Mouse (Mus musculus) lung, embryonic 15.5 days (tissue): Measurements from ENCODE around the gene Fkbp5. TPM values are rescaled to one million over a fixed set of nuclear protein-coding genes. Genes with fewer than 3 reads are reported as not detected.

Experiments used
- ATAC-seq: fragments of 200-750 bp; cut with Nextera tagmentation; 2 replicates; pipeline ENCODE4 v1.8.0; 2017; ENCODE audit warnings: moderate number of reproducible peaks, borderline replicate concordance; ENCODE audit not compliant: low FRiP score, low TSS enrichment; ENCODE audit errors: extremely low read depth
- H3K27ac ChIP-seq: fragments of 300-500 bp; sonication (generic); 2 replicates; pipeline ENCODE4 v1.5.1; 2015; ENCODE audit warnings: moderate library complexity, mild to moderate bottlenecking, inconsistent platforms
- H3K27me3 ChIP-seq: fragments of 300-500 bp; sonication (generic); 2 replicates; pipeline ENCODE4 v1.6.1; 2015; ENCODE audit warnings: inconsistent platforms
- H3K36me3 ChIP-seq: fragments of 300-500 bp; sonication (generic); 2 replicates; pipeline ENCODE4 v1.6.1; 2015; ENCODE audit warnings: inconsistent platforms
- H3K4me1 ChIP-seq: fragments of 300-500 bp; sonication (generic); 2 replicates; pipeline ENCODE4 v1.6.1; 2015; ENCODE audit warnings: inconsistent platforms
- H3K4me2 ChIP-seq: fragments of 300-500 bp; sonication (generic); 2 replicates; pipeline ENCODE4 v1.6.1; 2015; ENCODE audit warnings: inconsistent platforms, mild to moderate bottlenecking, moderate library complexity
- H3K4me3 ChIP-seq: fragments of 300-500 bp; sonication (generic); 2 replicates; pipeline ENCODE4 v1.5.1; 2015; ENCODE audit warnings: mild to moderate bottlenecking, inconsistent platforms
- H3K9ac ChIP-seq: fragments of 300-500 bp; sonication (generic); 2 replicates; pipeline ENCODE4 v1.6.1; 2015; ENCODE audit warnings: inconsistent platforms
- H3K9me3 ChIP-seq: fragments of 300-500 bp; sonication (generic); 2 replicates; pipeline ENCODE4 v1.6.1; 2016; ENCODE audit warnings: inconsistent platforms
- WGBS: fragments of 180-500 bp; shearing (Covaris S2); methylation state at CpG from one replicate; pipeline ENCODE4 v1.1.7; 2015; 5-methylcytosine and 5-hydroxymethylcytosine counted together
- polyA plus RNA-seq: library from polyadenylated mRNA; unstranded; fragments of >200 nt; fragmentation: Nextera tagmentation; extraction: Ambion mirVana; gene quantifications from 2 replicates; pipeline ENCODE4 v1.2.1, GENCODE M21; 2015

The Fkbp5 gene
- polyA plus RNA-seq, 1 experiment from 2014 or later: 35.1 TPM

- Histone ChIP-seq H3K36me3 (no peaks in the 10 kb centered on the region), H3K27me3 (no peaks in the 10 kb centered on the region), H3K9me3 (no peaks in the 10 kb centered on the region), H3K4me3 (no peak overlapping the region), H3K27ac (no peak overlapping the region), H3K9ac (no peak overlapping the region), H3K4me1 (peaks cover 63% of the 10 kb centered on the region), H3K4me2 (no peak overlapping the region)
- ATAC-seq: no peak
- 22% methylated on average over 1 of the region's 1 CpGs for WGBS
Observed at GRCm38 (mm10) chr17:28513337-28513736, 4.0 kb downstream of the Fkbp5 start.

DNA sequence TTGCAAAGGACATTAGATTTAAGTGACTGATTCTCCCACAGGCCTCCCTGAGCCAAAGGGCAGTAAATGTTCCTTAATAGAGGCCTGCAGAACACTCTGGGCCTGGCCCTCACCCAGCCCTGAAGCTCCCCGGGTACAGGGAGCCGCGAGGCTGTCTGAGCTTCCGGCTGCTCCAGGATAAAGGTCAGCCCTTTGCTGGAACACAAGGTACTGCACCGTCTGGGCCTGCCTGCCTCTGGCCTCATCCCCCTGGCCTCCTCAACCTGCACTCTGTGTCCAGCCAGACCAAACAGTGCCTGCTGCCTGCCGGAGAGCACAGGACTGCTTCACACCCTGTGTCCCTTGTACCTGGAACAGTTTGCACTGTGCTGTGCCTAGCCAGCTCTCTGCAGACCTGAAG is 4.6 kb downstream of the Fkbp5 start:
- no peaks in the 10 kb centered on the region for H3K36me3 ChIP-seq
- no peak overlapping the region for H3K9ac ChIP-seq
- H3K27me3 ChIP-seq: no peaks in the 10 kb centered on the region
- H3K4me2 ChIP-seq: no peak overlapping the region
- WGBS: 29% methylated on average over 6 of the region's 6 CpGs
- no peaks in the 10 kb centered on the region for H3K9me3 ChIP-seq
- no peak overlapping the region for H3K4me3 ChIP-seq
- H3K27ac ChIP-seq: 0 out of 2 replicates have a peak overlapping the region, but pooled peaks have one; percentile 0
- no peak for ATAC-seq
- H3K4me1 ChIP-seq: peaks cover 60% of the 10 kb centered on the region

GRCm38 (mm10) chr17:28511616-28512541 is 5.4 kb downstream of the Fkbp5 start:
- no peaks in the 10 kb centered on the region for H3K36me3 ChIP-seq
- 25% methylated on average over 9 of the region's 9 CpGs for WGBS
- no peak overlapping the region for H3K4me2 ChIP-seq
- no peak overlapping the region for H3K9ac ChIP-seq
- H3K9me3 ChIP-seq: no peaks in the 10 kb centered on the region
- 0 out of 2 replicates have a peak overlapping the region, but pooled peaks have one; percentile 0 for H3K27ac ChIP-seq
- no peak overlapping the region for H3K4me3 ChIP-seq
- peaks cover 60% of the 10 kb centered on the region for H3K4me1 ChIP-seq
- no peak for ATAC-seq
- H3K27me3 ChIP-seq: no peaks in the 10 kb centered on the region

GRCm38 (mm10) chr17:28510445-28511342 is 6.6 kb downstream of the Fkbp5 start:
- Histone ChIP-seq H3K9me3 (no peaks in the 10 kb centered on the region), H3K27ac (no peak overlapping the region), H3K4me1 (peaks cover 50% of the 10 kb centered on the region), H3K36me3 (no peaks in the 10 kb centered on the region), H3K4me2 (peak overlapping the region; percentile 50), H3K9ac (peak overlapping the region; percentile 34), H3K4me3 (0 out of 2 replicates have a peak overlapping the region, but pooled peaks have one; percentile 12), H3K27me3 (no peaks in the 10 kb centered on the region)
- 7% methylated on average over 26 of the region's 28 CpGs for WGBS
- ATAC-seq: no peak

GRCm38 (mm10) chr17:28507496-28507895 is 9.8 kb downstream of the Fkbp5 start:
- Histone ChIP-seq H3K4me1 (peaks cover 35% of the 10 kb centered on the region), H3K27me3 (no peaks in the 10 kb centered on the region), H3K9me3 (no peaks in the 10 kb centered on the region), H3K27ac (no peak overlapping the region), H3K9ac (no peak overlapping the region), H3K4me2 (no peak overlapping the region), H3K4me3 (no peak overlapping the region), H3K36me3 (no peaks in the 10 kb centered on the region)
- no peak for ATAC-seq
- 22% methylated on average over 5 of the region's 5 CpGs for WGBS

- H3K9ac ChIP-seq: no peak overlapping the region
- H3K36me3 ChIP-seq: no peaks in the 10 kb centered on the region
- H3K27me3 ChIP-seq: no peaks in the 10 kb centered on the region
- 25% methylated on average over 5 of the region's 5 CpGs for WGBS
- no peaks in the 10 kb centered on the region for H3K9me3 ChIP-seq
- no peak overlapping the region for H3K27ac ChIP-seq
- no peak overlapping the region for H3K4me3 ChIP-seq
- peaks cover 29% of the 10 kb centered on the region for H3K4me1 ChIP-seq
- H3K4me2 ChIP-seq: no peak overlapping the region
- no peak for ATAC-seq
Observed at GRCm38 (mm10) chr17:28506895-28507294, 10.4 kb downstream of the Fkbp5 start.

GRCm38 (mm10) chr17:28505591-28505990 is 11.7 kb downstream of the Fkbp5 start:
- Histone ChIP-seq H3K9me3 (no peaks in the 10 kb centered on the region), H3K27me3 (no peaks in the 10 kb centered on the region), H3K4me1 (peaks cover 19% of the 10 kb centered on the region), H3K27ac (no peak overlapping the region), H3K36me3 (no peaks in the 10 kb centered on the region), H3K9ac (no peak overlapping the region), H3K4me2 (no peak overlapping the region), H3K4me3 (no peak overlapping the region)
- no peak for ATAC-seq
- WGBS: 83% methylated on average over 4 of the region's 4 CpGs

- H3K4me1 ChIP-seq: peaks cover 12% of the 10 kb centered on the region
- 62% methylated on average over 6 of the region's 6 CpGs for WGBS
- ATAC-seq: no peak
- H3K27me3 ChIP-seq: no peaks in the 10 kb centered on the region
- H3K27ac ChIP-seq: no peak overlapping the region
- no peak overlapping the region for H3K4me2 ChIP-seq
- H3K9me3 ChIP-seq: no peaks in the 10 kb centered on the region
- no peak overlapping the region for H3K4me3 ChIP-seq
- no peaks in the 10 kb centered on the region for H3K36me3 ChIP-seq
- H3K9ac ChIP-seq: no peak overlapping the region
Observed at GRCm38 (mm10) chr17:28504182-28504581, 13.1 kb downstream of the Fkbp5 start.

- no peak overlapping the region for H3K9ac ChIP-seq
- WGBS: 46% methylated on average over 7 of the region's 7 CpGs
- ATAC-seq: no peak
Observed at GRCm38 (mm10) chr17:28502196-28502821, 15.0 kb downstream of the Fkbp5 start.

DNA sequence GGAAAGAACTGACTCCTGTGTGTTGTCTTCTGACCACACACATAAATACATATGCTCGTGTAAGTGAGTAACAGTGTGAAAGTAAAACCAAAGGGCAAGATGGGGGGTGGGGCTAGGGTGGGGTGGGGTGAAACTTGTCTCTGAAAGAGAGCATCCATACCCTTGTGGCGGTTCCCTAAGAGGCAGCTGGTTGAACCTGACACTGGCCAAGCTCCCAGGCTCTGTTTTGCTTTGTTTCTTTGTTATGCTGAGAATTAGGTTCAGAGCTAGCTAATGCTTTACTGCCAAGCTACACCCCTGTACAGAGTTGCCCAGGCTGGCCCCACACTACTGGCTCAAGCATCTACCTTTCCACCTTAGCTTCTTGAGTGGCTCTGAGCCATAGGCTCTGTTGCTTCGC is 16.9 kb downstream of the Fkbp5 start:
- no peaks in the 10 kb centered on the region for H3K27me3 ChIP-seq
- no peak for ATAC-seq
- 70% methylated on average over 3 of the region's 3 CpGs for WGBS
- H3K4me3 ChIP-seq: no peak overlapping the region
- no peaks in the 10 kb centered on the region for H3K4me1 ChIP-seq
- no peak overlapping the region for H3K4me2 ChIP-seq
- no peak overlapping the region for H3K27ac ChIP-seq
- H3K9ac ChIP-seq: no peak overlapping the region
- no peaks in the 10 kb centered on the region for H3K36me3 ChIP-seq
- H3K9me3 ChIP-seq: no peaks in the 10 kb centered on the region

More at GRCm38 (mm10) chr17:28502196-28502821, 15.0 kb downstream of the Fkbp5 start:
- Histone ChIP-seq H3K4me2 (no peak overlapping the region), H3K27ac (no peak overlapping the region), H3K27me3 (no peaks in the 10 kb centered on the region), H3K4me1 (peaks cover 5% of the 10 kb centered on the region), H3K9me3 (no peaks in the 10 kb centered on the region), H3K36me3 (no peaks in the 10 kb centered on the region), H3K4me3 (no peak overlapping the region)

DNA sequence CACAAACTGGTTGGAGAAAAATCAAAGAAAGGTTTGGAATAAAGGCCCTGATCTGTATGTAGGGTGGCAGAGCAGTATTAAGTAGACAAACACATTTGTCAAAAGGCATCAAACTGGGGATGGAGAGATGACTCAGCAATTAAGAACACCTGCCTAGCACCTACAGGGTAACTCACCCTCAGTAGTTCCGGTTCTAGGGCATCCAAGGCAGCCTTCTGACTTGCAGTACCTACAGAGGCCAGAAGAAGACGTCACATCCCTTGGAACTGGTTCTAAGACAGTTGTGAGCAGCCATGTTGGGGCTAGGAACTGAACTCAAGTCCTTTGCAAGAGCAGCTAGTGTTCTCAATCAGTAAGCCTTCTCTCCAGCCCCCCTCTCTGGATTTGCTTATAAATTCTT is 18.1 kb downstream of the Fkbp5 start:
- H3K9me3 ChIP-seq: no peaks in the 10 kb centered on the region
- H3K27me3 ChIP-seq: no peaks in the 10 kb centered on the region
- H3K4me3 ChIP-seq: no peak overlapping the region
- no peaks in the 10 kb centered on the region for H3K36me3 ChIP-seq
- no peak overlapping the region for H3K4me2 ChIP-seq
- ATAC-seq: no peak
- WGBS: 60% methylated on average over 2 of the region's 2 CpGs
- no peaks in the 10 kb centered on the region for H3K4me1 ChIP-seq
- no peak overlapping the region for H3K9ac ChIP-seq
- no peak overlapping the region for H3K27ac ChIP-seq
